ENCODE assay signal across 10 mouse cellular contexts in the genomic region with DNA sequence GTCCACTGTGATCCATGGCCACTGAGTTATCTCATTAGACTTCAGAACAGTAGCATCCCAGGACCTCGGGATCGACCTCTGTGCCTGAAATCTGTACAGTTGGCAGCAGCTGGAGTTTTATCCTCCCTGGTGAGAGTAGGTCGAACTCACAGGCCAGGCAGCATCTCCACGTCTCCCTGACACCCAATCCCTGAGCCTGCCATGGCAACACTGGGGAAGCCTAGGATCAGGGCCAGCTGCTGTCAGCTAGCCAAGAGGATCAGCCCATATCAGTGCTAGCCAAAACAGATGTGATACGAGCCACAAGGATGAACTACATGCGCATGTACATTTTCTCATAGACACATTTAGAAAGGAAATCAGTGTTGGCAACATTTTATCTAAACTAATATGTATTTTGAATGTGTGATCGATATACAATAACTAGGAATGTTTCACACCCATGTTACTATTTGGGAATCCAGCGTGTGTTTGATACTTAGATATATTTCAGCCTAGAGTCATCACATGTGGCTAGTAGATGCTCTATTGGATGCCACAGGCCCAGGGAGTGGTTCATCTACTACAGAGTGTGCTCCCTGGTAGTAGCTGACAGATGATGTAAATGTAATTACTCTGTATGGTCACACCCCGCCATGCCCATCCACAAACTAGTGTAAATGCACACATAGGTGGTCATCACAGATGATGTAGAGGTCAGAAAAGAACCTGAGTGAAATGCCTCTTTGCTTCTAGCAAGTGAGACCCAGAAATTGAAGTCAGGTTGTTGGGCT.
DNase-seq lines count a peak whose midpoint lies in the region; ATAC-seq and TF ChIP-seq lines count a peak whose summit lies in the region.
"Had no signal": no experiment of that assay in that cellular context is flagged by ENCODE, and none has a peak within 500 bp of the region (broad histone marks: within the 10 kb centered on the region; RNA-seq: fewer than 3 reads in every experiment).

No protein-coding gene starts in this region.

- H3K9ac ChIP-seq in lung, embryonic 14.5 days = no peak overlapping the region
- no peak overlapping the region for H3K9ac ChIP-seq in hindbrain, embryonic 15.5 days
- H3K9ac ChIP-seq in neural tube, embryonic 15.5 days (replicated peaks) = no peak overlapping the region
- H3K9ac ChIP-seq in intestine, postnatal 0 days (ENCODE audit: low read depth, low read length) = no peak overlapping the region

- WGBS in lung, embryonic 14.5 days = 57% methylated on average over 9 of the region's 9 CpGs
- 58% methylated on average over 9 of the region's 9 CpGs for WGBS in hindbrain, embryonic 15.5 days
- WGBS in neural tube, embryonic 15.5 days = 69% methylated on average over 9 of the region's 9 CpGs
- WGBS in intestine, postnatal 0 days = 73% methylated on average over 9 of the region's 9 CpGs

- intact Hi-C loops in heart, postnatal 36 days (cut with DNase I) = no loop called here

- H3K4me1 ChIP-seq in lung, embryonic 14.5 days (ENCODE audit: insufficient read depth) = no peaks in the 10 kb centered on the region
- H3K4me1 ChIP-seq in hindbrain, embryonic 15.5 days (replicated peaks) = 0 out of 2 replicates have a peak, but pooled peaks cover 4% of the 10 kb centered on the region
- peaks cover 6% of the 10 kb centered on the region; the same call in 1 of the 2 replicates for H3K4me1 ChIP-seq in neural tube, embryonic 15.5 days
- H3K4me1 ChIP-seq in intestine, postnatal 0 days (replicated peaks; ENCODE audit: control insufficient read depth, insufficient read depth, low read length) = no peaks in the 10 kb centered on the region

- H3K36me3 ChIP-seq in lung, embryonic 14.5 days (ENCODE audit: insufficient read depth) = no peaks in the 10 kb centered on the region
- H3K36me3 ChIP-seq in hindbrain, embryonic 15.5 days = no peaks in the 10 kb centered on the region
- no peaks in the 10 kb centered on the region for H3K36me3 ChIP-seq in neural tube, embryonic 15.5 days
- H3K36me3 ChIP-seq in intestine, postnatal 0 days (ENCODE audit: control insufficient read depth, insufficient read depth) = no peaks in the 10 kb centered on the region

- no peak overlapping the region for H3K4me2 ChIP-seq in lung, embryonic 14.5 days
- no peak overlapping the region for H3K4me2 ChIP-seq in hindbrain, embryonic 15.5 days
- H3K4me2 ChIP-seq in neural tube, embryonic 15.5 days = no peak overlapping the region
- H3K4me2 ChIP-seq in intestine, postnatal 0 days (replicated peaks; ENCODE audit: low read depth) = no peak overlapping the region

- no peak overlapping the region for H3K27ac ChIP-seq in lung, embryonic 14.5 days (ENCODE audit: low read depth)
- no peak overlapping the region for H3K27ac ChIP-seq in hindbrain, embryonic 15.5 days (replicated peaks)
- 0 out of 2 replicates have a peak overlapping the region, but pooled peaks have one; percentile 11 for H3K27ac ChIP-seq in neural tube, embryonic 15.5 days (replicated peaks)
- no peak overlapping the region for H3K27ac ChIP-seq in intestine, postnatal 0 days (ENCODE audit: low read depth, low read length)
- H3K27ac ChIP-seq: stomach, postnatal 0 days had no signal

- peak; percentile 43 to 73 for DNase-seq in cerebellum, postnatal 4 days (ENCODE audit: low spot score in 2 of 2)
- peak; percentile 60 for DNase-seq in lung, embryonic 14.5 days
- no peak for DNase-seq in lung, postnatal 14 days
- DNase-seq in heart, postnatal 36 days = no peak
- DNase-seq: kidney, postnatal 4 days had no signal

- no peak for ATAC-seq in cerebellum, adult (ENCODE audit: insufficient number of reproducible peaks, low FRiP score, low TSS enrichment)
- peak; percentile 91 for ATAC-seq in lung, embryonic 14.5 days (ENCODE audit: insufficient read depth)
- peak; percentile 84 for ATAC-seq in hindbrain, embryonic 15.5 days (ENCODE audit: low FRiP score, low read depth)
- 0 out of 2 replicates have a peak, but pooled peaks have one; percentile 30 for ATAC-seq in neural tube, embryonic 15.5 days (ENCODE audit: low FRiP score)
- ATAC-seq in intestine, postnatal 0 days = no peak

- no peak for TF ChIP-seq CTCF in lung, embryonic 14.5 days (IDR thresholded peaks at IDR 0.05; ENCODE audit: low read depth)
- no peak for TF ChIP-seq CTCF in intestine, postnatal 0 days (IDR thresholded peaks at IDR 0.05; ENCODE audit: low read depth)

- no peaks in the 10 kb centered on the region for H3K9me3 ChIP-seq in lung, embryonic 14.5 days (ENCODE audit: low read depth, low read length)
- no peaks in the 10 kb centered on the region for H3K9me3 ChIP-seq in hindbrain, embryonic 15.5 days
- H3K9me3 ChIP-seq in neural tube, embryonic 15.5 days (replicated peaks) = no peaks in the 10 kb centered on the region
- H3K9me3 ChIP-seq in intestine, postnatal 0 days (ENCODE audit: control insufficient read depth) = no peaks in the 10 kb centered on the region

- no peak overlapping the region for H3K4me3 ChIP-seq in lung, embryonic 14.5 days (ENCODE audit: low read depth, low read length)
- H3K4me3 ChIP-seq in hindbrain, embryonic 15.5 days = no peak overlapping the region
- H3K4me3 ChIP-seq in neural tube, embryonic 15.5 days (replicated peaks) = no peak overlapping the region
- H3K4me3 ChIP-seq in intestine, postnatal 0 days (ENCODE audit: low read depth, low read length) = no peak overlapping the region

- H3K27me3 ChIP-seq in lung, embryonic 14.5 days (ENCODE audit: insufficient read depth, low read length) = no peaks in the 10 kb centered on the region
- H3K27me3 ChIP-seq in hindbrain, embryonic 15.5 days = no peaks in the 10 kb centered on the region
- no peaks in the 10 kb centered on the region for H3K27me3 ChIP-seq in neural tube, embryonic 15.5 days (replicated peaks)
- no peaks in the 10 kb centered on the region for H3K27me3 ChIP-seq in intestine, postnatal 0 days (replicated peaks; ENCODE audit: control insufficient read depth, insufficient read depth, low read length)

Comparison
In these comparisons a context has a peak if more than half of its experiments do, and no peak if none do; other contexts are left out.
1. DNase-seq: peak in cerebellum, postnatal 4 days (2 of 2) and lung, embryonic 14.5 days (single experiment); none in lung, postnatal 14 days (single experiment) and heart, postnatal 36 days (0 of 2).
2. ATAC-seq: peak in lung, embryonic 14.5 days (single experiment), hindbrain, embryonic 15.5 days (single experiment) and neural tube, embryonic 15.5 days (single experiment); none in cerebellum, adult (single experiment) and intestine, postnatal 0 days (single experiment).